Comparison of ENCODE assay signal across 28 mouse cellular contexts in the genomic region with DNA sequence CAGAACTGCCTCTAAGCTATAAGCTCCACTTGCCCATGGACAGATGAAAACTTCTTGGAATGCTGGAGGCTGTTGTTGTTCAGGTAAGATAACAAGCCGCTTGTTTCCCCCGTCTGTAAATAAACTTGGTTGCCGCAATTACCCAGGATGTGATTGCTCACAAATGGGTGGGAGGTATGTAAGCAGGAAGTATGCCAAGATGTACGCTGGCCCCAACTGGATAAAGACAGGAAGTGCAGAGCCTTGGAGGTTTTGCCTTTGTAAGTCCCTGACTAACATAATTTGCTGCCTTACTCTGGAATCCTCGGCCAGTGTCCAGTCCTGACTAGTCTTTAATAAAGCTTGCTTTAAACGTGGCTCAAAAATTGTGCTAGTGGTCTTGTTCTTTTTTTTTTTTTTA. TPM values are rescaled to one million over a fixed set of nuclear protein-coding genes. Genes with fewer than 3 reads are reported as not detected.
A peak's percentile ranks its signal among the peaks of the same experiment; 100 is the strongest.
DNase-seq lines count a peak whose midpoint lies in the region; ATAC-seq and TF ChIP-seq lines count a peak whose summit lies in the region.
"Had no signal": no experiment of that assay in that cellular context is flagged by ENCODE, and none has a peak within 500 bp of the region (broad histone marks: within the 10 kb centered on the region; RNA-seq: fewer than 3 reads in every experiment).

No protein-coding gene starts in this region.

- peak; percentile 28 for DNase-seq in embryo, embryonic 10 days (ENCODE audit: low spot score)
- no peak for DNase-seq in embryo, embryonic 10.5 days (ENCODE audit: low spot score)
- DNase-seq in lung, embryonic 14.5 days = peak; percentile 72
- DNase-seq in lung, adult 18-20 months = no peak
- peak; percentile 30 for DNase-seq in 3T3-L1 (ENCODE audit: low read depth, low spot score)
- no peak for DNase-seq in layer of hippocampus, adult 8-10 months (ENCODE audit: low spot score in 2 of 2)
- no peak for DNase-seq in ovary, postnatal 36 days (ENCODE audit: low spot score)
- DNase-seq: adrenal gland, postnatal 25 days; cerebellum, adult 11-12 months; cerebellum, adult 9-11 months; gastrocnemius, postnatal 36 days; heart, postnatal 36 days; kidney, adult 11 months; kidney, postnatal 36 days; left cerebral cortex, postnatal 4 days; liver, postnatal 0 days; lung, postnatal 4 days; right cerebral cortex, adult 18-20 months; spleen, adult 18-20 months; thymus, adult 18-20 months; thymus, postnatal 4 days had no signal

- H3K27me3 ChIP-seq in lung, embryonic 14.5 days (ENCODE audit: insufficient read depth, low read length) = no peaks in the 10 kb centered on the region
- H3K27me3 ChIP-seq: hindbrain, embryonic 12.5 days; liver, embryonic 12.5 days had no signal

- H3K4me2 ChIP-seq in lung, embryonic 14.5 days = no peak overlapping the region
- H3K4me2 ChIP-seq: heart, embryonic 11.5 days; hindbrain, embryonic 12.5 days; liver, embryonic 12.5 days had no signal

- H3K4me3 ChIP-seq in lung, embryonic 14.5 days (ENCODE audit: low read depth, low read length) = no peak overlapping the region
- H3K4me3 ChIP-seq: hindbrain, embryonic 12.5 days; layer of hippocampus, adult 2 months; liver, embryonic 12.5 days had no signal

- ATAC-seq in lung, embryonic 14.5 days (ENCODE audit: insufficient read depth) = peak; percentile 42; the same call in 1 of the 2 replicates
- ATAC-seq in granulocyte monocyte progenitor cell, adult 5-6 weeks (replicated peaks; ENCODE audit: poor library complexity, severe bottlenecking) = 0 out of 2 replicates have a peak, but pooled peaks have one; percentile 44
- ATAC-seq: forebrain, embryonic 14.5 days; liver, embryonic 12.5 days; liver, postnatal 0 days; midbrain, embryonic 16.5 days had no signal

- no peak overlapping the region for H3K27ac ChIP-seq in lung, embryonic 14.5 days (ENCODE audit: low read depth)
- H3K27ac ChIP-seq: hindbrain, embryonic 12.5 days; layer of hippocampus, adult 2 months; liver, embryonic 12.5 days had no signal

- no peaks in the 10 kb centered on the region for H3K9me3 ChIP-seq in lung, embryonic 14.5 days (ENCODE audit: low read depth, low read length)
- H3K9me3 ChIP-seq: hindbrain, embryonic 12.5 days; liver, embryonic 12.5 days had no signal

- no peaks in the 10 kb centered on the region for H3K36me3 ChIP-seq in lung, embryonic 14.5 days (ENCODE audit: insufficient read depth)
- H3K36me3 ChIP-seq: hindbrain, embryonic 12.5 days; liver, embryonic 12.5 days had no signal

- no peak for TF ChIP-seq CTCF in lung, embryonic 14.5 days (IDR thresholded peaks at IDR 0.05; ENCODE audit: low read depth)

- WGBS in lung, embryonic 14.5 days = 38% methylated on average over 6 of the region's 6 CpGs

- no peaks in the 10 kb centered on the region for H3K4me1 ChIP-seq in lung, embryonic 14.5 days (ENCODE audit: insufficient read depth)
- H3K4me1 ChIP-seq: liver, embryonic 12.5 days had no signal

- no peak overlapping the region for H3K9ac ChIP-seq in lung, embryonic 14.5 days
- H3K9ac ChIP-seq: hindbrain, embryonic 12.5 days; liver, embryonic 12.5 days; liver, postnatal 0 days had no signal

RNA-seq across cellular contexts. Expression of a gene that starts 43.6 kb away (rescaled TPM):
- polyA plus RNA-seq in lung, embryonic 14.5 days (2014; fragmentation: Nextera tagmentation; extraction: Ambion mirVana) = 56.3 and 59.6 TPM in 2 replicates
- 37.3 and 49.6 TPM in 2 replicates for total RNA-seq in granulocyte monocyte progenitor cell, adult 5-6 weeks (2014; fragmentation: Nextera tagmentation)
- 18.8 and 21.5 TPM in 2 replicates for total RNA-seq in granulocyte monocyte progenitor cell, adult 5-6 weeks (2017)
- total RNA-seq in layer of hippocampus, adult 8-10 months (2022) = 100 to 1,000 TPM; 124 to 141 (median 133) TPM

RNA-seq across cellular contexts. Expression of a gene that starts 43.9 kb away (rescaled TPM):
- polyA plus RNA-seq in lung, embryonic 14.5 days (2014; fragmentation: Nextera tagmentation; extraction: Ambion mirVana) = 404 and 428 TPM in 2 replicates
- 823 and 839 TPM in 2 replicates for total RNA-seq in granulocyte monocyte progenitor cell, adult 5-6 weeks (2014; fragmentation: Nextera tagmentation)
- 356 and 361 TPM in 2 replicates for total RNA-seq in granulocyte monocyte progenitor cell, adult 5-6 weeks (2017)
- 10 to 100 TPM; 45.6 to 56.3 (median 49.7) TPM for total RNA-seq in layer of hippocampus, adult 8-10 months (2022)

Comparison
In these comparisons a context has a peak if more than half of its experiments do, and no peak if none do; other contexts are left out.
1. DNase-seq: peak in embryo, embryonic 10 days (single experiment), lung, embryonic 14.5 days (single experiment) and 3T3-L1 (single experiment); none in embryo, embryonic 10.5 days (single experiment), lung, adult 18-20 months (0 of 2), layer of hippocampus, adult 8-10 months (0 of 2) and ovary, postnatal 36 days (single experiment).
2. RNA of a gene that starts 43.9 kb away (total RNA-seq): 356 to 839 TPM in granulocyte monocyte progenitor cell, adult 5-6 weeks; 45.6 to 56.3 TPM in layer of hippocampus, adult 8-10 months; every median in the first group is over 4 times any median in the second.